Mouse (Mus musculus): ENCODE data around the gene A730049H05Rik.
A peak's percentile ranks its signal among the peaks of the same experiment; 100 is the strongest.

The A730049H05Rik gene

GRCm38 (mm10) chr6:92816311-92816751 is at the start of gene A730049H05Rik:
Gene A730049H05Rik (plus strand): TSS chr6:92816478.
- no peak for DNase-seq (ENCODE audit: low read depth, low spot score)

GRCm38 (mm10) chr6:92776356-92776755 is 39.9 kb upstream of the A730049H05Rik start:
- no peak for DNase-seq (ENCODE audit: low read depth, low spot score)

GRCm38 (mm10) chr6:92779140-92779934 is 36.9 kb upstream of the A730049H05Rik start:
- DNase-seq (ENCODE audit: low read depth, low spot score): no peak

GRCm38 (mm10) chr6:92779935-92780205 is 36.4 kb upstream of the A730049H05Rik start:
- no peak for DNase-seq (ENCODE audit: low read depth, low spot score)

GRCm38 (mm10) chr6:92781446-92781845 is 34.8 kb upstream of the A730049H05Rik start:
- no peak for DNase-seq (ENCODE audit: low read depth, low spot score)

GRCm38 (mm10) chr6:92784782-92785181 is 31.5 kb upstream of the A730049H05Rik start:
- DNase-seq (ENCODE audit: low read depth, low spot score): no peak

- no peak for DNase-seq (ENCODE audit: low read depth, low spot score)
Measured at GRCm38 (mm10) chr6:92786701-92787375, 29.4 kb upstream of the A730049H05Rik start.

- DNase-seq (ENCODE audit: low read depth, low spot score): no peak
Measured at GRCm38 (mm10) chr6:92787376-92787712, 28.9 kb upstream of the A730049H05Rik start.

- no peak for DNase-seq (ENCODE audit: low read depth, low spot score)
Measured at GRCm38 (mm10) chr6:92793804-92794203, 22.5 kb upstream of the A730049H05Rik start.

GRCm38 (mm10) chr6:92801462-92801861 is 14.8 kb upstream of the A730049H05Rik start:
- DNase-seq (ENCODE audit: low read depth, low spot score): no peak

- DNase-seq (ENCODE audit: low read depth, low spot score): no peak
Measured at GRCm38 (mm10) chr6:92802421-92802820, 13.9 kb upstream of the A730049H05Rik start.

- DNase-seq (ENCODE audit: low read depth, low spot score): peak; percentile 4
Measured at GRCm38 (mm10) chr6:92803213-92803612, 13.1 kb upstream of the A730049H05Rik start.

GRCm38 (mm10) chr6:92804254-92804971 is 11.9 kb upstream of the A730049H05Rik start:
- DNase-seq (ENCODE audit: low read depth, low spot score): no peak

GRCm38 (mm10) chr6:92809818-92810217 is 6.5 kb upstream of the A730049H05Rik start:
- DNase-seq (ENCODE audit: low read depth, low spot score): no peak

GRCm38 (mm10) chr6:92810628-92811027 is 5.7 kb upstream of the A730049H05Rik start:
- DNase-seq (ENCODE audit: low read depth, low spot score): no peak

GRCm38 (mm10) chr6:92811566-92811965 is 4.7 kb upstream of the A730049H05Rik start:
- DNase-seq (ENCODE audit: low read depth, low spot score): no peak

- DNase-seq (ENCODE audit: low read depth, low spot score): no peak
Measured at GRCm38 (mm10) chr6:92812702-92813370, 3.4 kb upstream of the A730049H05Rik start.

- DNase-seq (ENCODE audit: low read depth, low spot score): no peak
Measured at GRCm38 (mm10) chr6:92817661-92818060, 1.4 kb downstream of the A730049H05Rik start.

GRCm38 (mm10) chr6:92821606-92822005 is 5.3 kb downstream of the A730049H05Rik start:
- DNase-seq (ENCODE audit: low read depth, low spot score): no peak

GRCm38 (mm10) chr6:92822006-92822405 is 5.7 kb downstream of the A730049H05Rik start:
- DNase-seq (ENCODE audit: low read depth, low spot score): no peak

- DNase-seq (ENCODE audit: low read depth, low spot score): no peak
Measured at GRCm38 (mm10) chr6:92823991-92824390, 7.7 kb downstream of the A730049H05Rik start.

GRCm38 (mm10) chr6:92826561-92826960 is 10.3 kb downstream of the A730049H05Rik start:
- DNase-seq (ENCODE audit: low read depth, low spot score): no peak

Data from CD4-positive helper T cell, adult 2 months (primary cell).